Mouse (Mus musculus) CD4-positive naive resting alpha-beta T cell, adult 57 days (primary cell): ENCODE measurements around the gene Gm13199. TPM values are rescaled to one million over a fixed set of nuclear protein-coding genes. Genes with fewer than 3 reads are reported as not detected.

Source experiments
- total RNA-seq: library from RNA; stranded (reverse); gene quantifications from one replicate; pipeline ENCODE4 v1.2.4, GENCODE M21; 2023

Gm13199 gene
- total RNA-seq, result 3.1 TPM

DNA sequence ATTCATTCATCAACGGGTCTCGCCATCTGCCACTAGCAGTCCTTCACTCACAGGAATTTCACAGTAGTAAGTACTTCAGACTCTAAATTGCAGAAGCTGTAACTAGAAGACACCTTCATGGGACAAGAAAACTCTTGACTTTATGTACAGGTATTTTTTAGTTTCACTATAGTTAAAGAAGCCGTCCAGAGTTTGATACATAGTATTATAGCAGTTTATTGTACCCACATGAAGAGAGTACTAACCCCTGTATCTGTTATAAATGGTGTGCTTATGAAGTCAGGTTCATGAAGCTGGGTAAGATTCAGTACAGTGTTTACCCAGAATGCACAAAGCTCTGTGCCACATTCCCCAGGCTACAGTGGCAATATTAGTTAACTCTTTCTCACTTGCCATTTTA, at the start of gene Gm13199:
Gene Gm13199 (minus strand): TSS at position 101 of the 400 bp plus-strand sequence.

DNA sequence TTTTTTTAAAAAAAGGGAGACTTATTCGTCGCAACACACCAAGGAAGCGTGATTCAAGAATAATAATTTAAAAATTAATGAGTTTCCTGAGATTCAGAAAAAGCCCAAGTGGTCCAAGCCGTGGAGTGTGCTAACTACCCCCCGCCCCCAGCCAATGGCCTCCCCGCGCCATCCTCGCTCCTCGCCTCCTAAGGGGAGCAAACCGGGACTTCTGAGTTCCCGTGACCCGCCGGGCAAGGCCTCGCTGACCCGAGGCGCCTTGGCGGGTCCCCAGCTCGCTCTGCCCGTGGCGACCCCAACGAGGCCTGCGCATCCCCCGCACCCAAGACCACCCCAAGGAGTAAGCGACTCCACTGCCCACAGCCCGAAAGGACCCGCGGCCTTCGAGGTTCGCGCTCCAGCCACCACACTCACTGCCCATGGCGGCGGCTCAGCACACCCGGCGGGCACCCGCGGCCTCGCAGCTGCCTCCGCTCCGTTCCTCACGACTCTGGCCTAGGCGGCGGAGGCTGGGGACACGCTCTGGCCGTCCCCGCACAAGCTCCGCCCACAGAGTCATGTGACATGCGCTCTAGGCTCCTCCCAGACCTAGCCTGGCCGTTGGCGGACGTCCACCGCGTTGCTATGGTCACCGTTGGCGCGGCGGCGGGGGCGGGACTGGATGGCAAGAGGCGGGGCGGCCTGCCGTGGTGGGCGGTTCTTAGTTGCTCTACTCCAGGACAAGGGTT, 32.3 kb upstream of the Gm13199 start, which contains the start of gene Sec61a2:
Gene Sec61a2 (minus strand): TSS at position 590 of the 728 bp plus-strand sequence.

DNA sequence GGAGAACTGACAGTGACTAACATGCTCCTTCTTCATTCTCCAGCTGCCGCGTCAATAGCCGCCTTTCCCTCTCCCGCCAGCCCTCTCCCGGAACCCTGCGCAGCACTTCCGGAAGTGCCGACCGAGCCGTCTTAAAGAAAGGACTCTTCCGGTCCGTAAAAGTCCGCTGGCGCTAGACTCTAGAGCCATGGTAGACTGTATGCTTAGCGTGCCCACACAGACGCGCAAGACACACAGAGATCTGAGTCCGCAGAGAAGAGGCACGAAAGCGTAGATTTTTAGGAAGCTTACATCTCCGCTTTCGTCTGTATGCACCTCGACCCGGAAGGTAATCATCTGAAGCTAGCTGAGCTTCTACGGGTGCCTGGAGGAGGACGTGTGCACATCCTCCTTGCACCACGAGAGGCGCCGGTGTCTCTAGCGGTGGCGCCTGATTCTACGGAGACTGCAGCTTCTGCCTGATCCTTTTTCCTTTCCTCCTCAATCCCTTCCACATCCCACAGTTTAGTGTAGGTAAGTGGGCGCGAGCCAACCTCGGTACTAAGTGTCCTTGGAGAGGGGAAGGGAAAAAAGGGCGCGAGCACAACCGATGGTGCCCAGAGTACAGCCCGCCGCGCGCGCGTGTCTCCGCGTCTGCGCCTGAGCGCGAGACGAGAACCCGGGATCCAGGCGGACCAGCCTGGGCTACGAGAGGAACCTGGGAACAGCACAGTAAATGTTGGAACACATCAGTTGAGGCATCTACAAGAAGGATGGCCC, 17.7 kb downstream of the Gm13199 start, which contains the start of the genes Nudt5 and Cdc123:
Gene Nudt5 (plus strand): TSS at position 147 of the 759 bp plus-strand sequence.
Gene Cdc123 (minus strand): TSS at position 292 of the 759 bp plus-strand sequence.

Other genes starting within 250 kb of the Gm13199 start
- 59.2 TPM for gene Camk1d, start 148.4 kb downstream of the Gm13199 start, total RNA-seq
- 19.8 TPM for gene Nudt5, start 17.9 kb downstream of the Gm13199 start, total RNA-seq
- 86.3 TPM for gene Cdc123, start 17.8 kb downstream of the Gm13199 start, total RNA-seq
- 32.1 TPM for gene Sec61a2, start 32.5 kb upstream of the Gm13199 start, total RNA-seq
- gene Dhtkd1, start 79.9 kb upstream of the Gm13199 start, total RNA-seq, result not detected
- 56.0 TPM for gene Upf2, start 88.5 kb upstream of the Gm13199 start, total RNA-seq